Comparison of ENCODE assay signal across 17 mouse cellular contexts in genomic region chr13:15298457-15298856, GRCm38 (mm10).
DNase-seq lines count a peak whose midpoint lies in the region; ATAC-seq and TF ChIP-seq lines count a peak whose summit lies in the region.
"Had no signal": no experiment of that assay in that cellular context is flagged by ENCODE, and none has a peak within 500 bp of the region (broad histone marks: within the 10 kb centered on the region; RNA-seq: fewer than 3 reads in every experiment).

No protein-coding gene starts in this region.

- TF ChIP-seq CTCF in stomach, postnatal 0 days (IDR thresholded peaks at IDR 0.05; ENCODE audit: low read depth), result no peak

- no peaks in the 10 kb centered on the region for H3K9me3 ChIP-seq in hindbrain, embryonic 16.5 days (ENCODE audit: control insufficient read depth, low read length)
- no peaks in the 10 kb centered on the region for H3K9me3 ChIP-seq in hindbrain, embryonic 14.5 days (ENCODE audit: control insufficient read depth, low read length)
- no peaks in the 10 kb centered on the region for H3K9me3 ChIP-seq in stomach, embryonic 16.5 days (replicated peaks; ENCODE audit: control insufficient read depth, low read length)
- H3K9me3 ChIP-seq in stomach, postnatal 0 days (ENCODE audit: control insufficient read depth, low read length), result no peaks in the 10 kb centered on the region
- H3K9me3 ChIP-seq: kidney, embryonic 15.5 days had no signal

- no peak overlapping the region for H3K4me2 ChIP-seq in hindbrain, embryonic 16.5 days (ENCODE audit: low read length)
- H3K4me2 ChIP-seq in hindbrain, embryonic 14.5 days (replicated peaks), result no peak overlapping the region
- no peak overlapping the region for H3K4me2 ChIP-seq in stomach, embryonic 16.5 days (ENCODE audit: low read depth, low read length)
- no peak overlapping the region for H3K4me2 ChIP-seq in stomach, postnatal 0 days (replicated peaks; ENCODE audit: low read depth)
- H3K4me2 ChIP-seq: kidney, embryonic 15.5 days had no signal

- TF ChIP-seq EP300 in stomach, postnatal 0 days (optimal IDR thresholded peaks at IDR 0.05), result no peak

- H3K27me3 ChIP-seq in hindbrain, embryonic 16.5 days (replicated peaks; ENCODE audit: control insufficient read depth, insufficient read depth, low read length), result no peaks in the 10 kb centered on the region
- H3K27me3 ChIP-seq in hindbrain, embryonic 14.5 days (ENCODE audit: control insufficient read depth, insufficient read depth, low read length), result no peaks in the 10 kb centered on the region
- no peaks in the 10 kb centered on the region for H3K27me3 ChIP-seq in stomach, embryonic 16.5 days (ENCODE audit: control insufficient read depth, insufficient read depth, low read length)
- H3K27me3 ChIP-seq in stomach, postnatal 0 days (ENCODE audit: control insufficient read depth, insufficient read depth, low read length), result no peaks in the 10 kb centered on the region
- H3K27me3 ChIP-seq: CH12.LX; kidney, embryonic 15.5 days had no signal

- H3K27ac ChIP-seq in hindbrain, embryonic 16.5 days (ENCODE audit: low read depth, low read length), result no peak overlapping the region
- no peak overlapping the region for H3K27ac ChIP-seq in hindbrain, embryonic 14.5 days
- no peak overlapping the region for H3K27ac ChIP-seq in stomach, embryonic 16.5 days (ENCODE audit: low read length)
- no peak overlapping the region for H3K27ac ChIP-seq in stomach, postnatal 0 days (replicated peaks)
- H3K27ac ChIP-seq: kidney, embryonic 15.5 days; midbrain, embryonic 10.5 days had no signal

- ATAC-seq in hindbrain, embryonic 16.5 days, result 0 out of 2 replicates have a peak, but pooled peaks have one; percentile 27
- ATAC-seq in hindbrain, embryonic 14.5 days (ENCODE audit: low FRiP score), result no peak
- ATAC-seq in stomach, embryonic 16.5 days (ENCODE audit: insufficient read depth, low FRiP score), result peak; percentile 25; the same call in 1 of the 2 replicates
- no peak for ATAC-seq in stomach, postnatal 0 days (ENCODE audit: low FRiP score, low TSS enrichment)
- no peak for ATAC-seq in CD4-positive, CD25-positive, alpha-beta regulatory T cell, adult 4 months
- ATAC-seq: Patski had no signal

- WGBS in hindbrain, embryonic 16.5 days, result 81% methylated on average over 2 of the region's 2 CpGs
- WGBS in hindbrain, embryonic 14.5 days, result 88% methylated on average over 2 of the region's 2 CpGs
- WGBS in stomach, embryonic 16.5 days, result 54% methylated on average over 2 of the region's 2 CpGs
- 50% methylated on average over 2 of the region's 2 CpGs for WGBS in stomach, postnatal 0 days

- intact Hi-C loops in heart, postnatal 25 days (cut with DNase I), result no loop called here

- no peak overlapping the region for H3K4me3 ChIP-seq in hindbrain, embryonic 16.5 days (ENCODE audit: low read length)
- no peak overlapping the region for H3K4me3 ChIP-seq in hindbrain, embryonic 14.5 days (replicated peaks; ENCODE audit: low read length)
- no peak overlapping the region for H3K4me3 ChIP-seq in stomach, embryonic 16.5 days (replicated peaks; ENCODE audit: low read length)
- no peak overlapping the region for H3K4me3 ChIP-seq in stomach, postnatal 0 days (ENCODE audit: low read depth, low read length)
- H3K4me3 ChIP-seq: erythroblast, embryonic 14.5 days; kidney, embryonic 15.5 days; midbrain, embryonic 10.5 days; myocyte had no signal

- no peaks in the 10 kb centered on the region for H3K36me3 ChIP-seq in hindbrain, embryonic 16.5 days (ENCODE audit: control insufficient read depth, insufficient read depth, low read length)
- H3K36me3 ChIP-seq in hindbrain, embryonic 14.5 days (replicated peaks; ENCODE audit: control insufficient read depth, insufficient read depth), result no peaks in the 10 kb centered on the region
- H3K36me3 ChIP-seq in stomach, embryonic 16.5 days (ENCODE audit: control insufficient read depth, insufficient read depth, low read length), result no peaks in the 10 kb centered on the region
- H3K36me3 ChIP-seq in stomach, postnatal 0 days (ENCODE audit: control insufficient read depth, insufficient read depth, low read length), result no peaks in the 10 kb centered on the region
- H3K36me3 ChIP-seq: kidney, embryonic 15.5 days; midbrain, embryonic 10.5 days had no signal

- no peak overlapping the region for H3K9ac ChIP-seq in hindbrain, embryonic 16.5 days (ENCODE audit: low read depth, low read length)
- H3K9ac ChIP-seq in hindbrain, embryonic 14.5 days, result no peak overlapping the region
- no peak overlapping the region for H3K9ac ChIP-seq in stomach, embryonic 16.5 days (ENCODE audit: low read length)
- no peak overlapping the region for H3K9ac ChIP-seq in stomach, postnatal 0 days (ENCODE audit: low read length)
- H3K9ac ChIP-seq: kidney, embryonic 15.5 days had no signal

- no peak for DNase-seq in hindbrain, embryonic 14.5 days (ENCODE audit: low spot score)
- no peak for DNase-seq in stomach, postnatal 0 days (ENCODE audit: low spot score)
- peak; percentile 24 for DNase-seq in heart, postnatal 25 days (ENCODE audit: low spot score)
- no peak for DNase-seq in spleen, adult 18-20 months
- DNase-seq: adrenal gland, adult 8-10 months; cerebellum, adult 2 months; embryo, embryonic 11 days; thymus, adult 18-20 months had no signal

- no peaks in the 10 kb centered on the region for H3K4me1 ChIP-seq in hindbrain, embryonic 16.5 days (ENCODE audit: control insufficient read depth, insufficient read depth, low read depth, low read length)
- no peaks in the 10 kb centered on the region for H3K4me1 ChIP-seq in hindbrain, embryonic 14.5 days (replicated peaks; ENCODE audit: control insufficient read depth, insufficient read depth, low read length)
- H3K4me1 ChIP-seq in stomach, embryonic 16.5 days (ENCODE audit: control insufficient read depth, insufficient read depth, low read length), result no peaks in the 10 kb centered on the region
- H3K4me1 ChIP-seq in stomach, postnatal 0 days (replicated peaks; ENCODE audit: control insufficient read depth, insufficient read depth), result no peaks in the 10 kb centered on the region
- H3K4me1 ChIP-seq: kidney, embryonic 15.5 days; midbrain, embryonic 10.5 days had no signal

Comparison
In these comparisons a context has a peak if more than half of its experiments do, and no peak if none do; other contexts are left out.
1. ATAC-seq: peak in hindbrain, embryonic 16.5 days (single experiment) and stomach, embryonic 16.5 days (single experiment); none in hindbrain, embryonic 14.5 days (single experiment), stomach, postnatal 0 days (single experiment) and CD4-positive, CD25-positive, alpha-beta regulatory T cell, adult 4 months (single experiment).